Mouse (Mus musculus) gastrocnemius, postnatal 10 days (tissue): ENCODE results near the gene Zcwpw1. TPM values are rescaled to one million over a fixed set of nuclear protein-coding genes. Genes with fewer than 3 reads are reported as not detected.

Experiments
- DNase-seq: peaks from one replicate; pipeline ENCODE4 v3.0.0; 2021; ENCODE audit warnings: mixed read lengths
- total RNA-seq, 2 experiments: library from RNA; stranded (reverse); gene quantifications; 2 replicates each; pipeline ENCODE4 v1.2.3; 2021

Gene Zcwpw1
- total RNA-seq, 2 experiments from 2014 or later = 2.0 to 3.1 TPM

GRCm38 (mm10) chr5:137785164-137786031 lies 2.2 kb upstream of the Zcwpw1 start:
- peak; percentile 16 for DNase-seq

- peak; percentile 100 for DNase-seq
Measured at GRCm38 (mm10) chr5:137786109-137786942, 1.3 kb upstream of the Zcwpw1 start.

GRCm38 (mm10) chr5:137788171-137788570 lies 573 bp downstream of the Zcwpw1 start:
- DNase-seq = peak; percentile 20

GRCm38 (mm10) chr5:137788946-137789531 lies 1.4 kb downstream of the Zcwpw1 start:
- no peak for DNase-seq

- no peak for DNase-seq
Measured at GRCm38 (mm10) chr5:137791553-137791952, 4.0 kb downstream of the Zcwpw1 start.

GRCm38 (mm10) chr5:137796606-137797005 lies 9.0 kb downstream of the Zcwpw1 start:
- no peak for DNase-seq

- DNase-seq = no peak
Measured at GRCm38 (mm10) chr5:137800917-137801316, 13.3 kb downstream of the Zcwpw1 start.

- DNase-seq = no peak
Measured at GRCm38 (mm10) chr5:137806158-137806557, 18.6 kb downstream of the Zcwpw1 start.

GRCm38 (mm10) chr5:137808316-137808715 lies 20.7 kb downstream of the Zcwpw1 start:
- DNase-seq = no peak

GRCm38 (mm10) chr5:137817466-137818222 lies 30.0 kb downstream of the Zcwpw1 start:
- DNase-seq = no peak

GRCm38 (mm10) chr5:137822126-137822525 lies 34.5 kb downstream of the Zcwpw1 start:
- no peak for DNase-seq

GRCm38 (mm10) chr5:137822602-137823001 lies 35.0 kb downstream of the Zcwpw1 start:
- DNase-seq = no peak

- DNase-seq = no peak
Measured at GRCm38 (mm10) chr5:137823455-137824045, 36.0 kb downstream of the Zcwpw1 start.

GRCm38 (mm10) chr5:137825030-137825429 lies 37.4 kb downstream of the Zcwpw1 start:
- DNase-seq = no peak

- no peak for DNase-seq
Measured at GRCm38 (mm10) chr5:137825971-137826370, 38.4 kb downstream of the Zcwpw1 start.

- no peak for DNase-seq
Measured at GRCm38 (mm10) chr5:137826421-137826820, 38.8 kb downstream of the Zcwpw1 start.

- no peak for DNase-seq
Measured at GRCm38 (mm10) chr5:137828694-137829093, 41.1 kb downstream of the Zcwpw1 start.

- DNase-seq = no peak
Measured at GRCm38 (mm10) chr5:137830238-137830637, 42.6 kb downstream of the Zcwpw1 start.

GRCm38 (mm10) chr5:137831106-137831505 lies 43.5 kb downstream of the Zcwpw1 start:
- DNase-seq = no peak

- DNase-seq = no peak
Measured at GRCm38 (mm10) chr5:137831506-137831905, 43.9 kb downstream of the Zcwpw1 start.

GRCm38 (mm10) chr5:137833500-137833899 lies 45.9 kb downstream of the Zcwpw1 start:
- no peak for DNase-seq
